Mouse (Mus musculus): ENCODE data around the gene Gm9922. TPM values are rescaled to one million over a fixed set of nuclear protein-coding genes. Genes with fewer than 3 reads are reported as not detected.

Gene Gm9922
- total RNA-seq (2012; rRNA removed), result 0.62 and 0.74 TPM in 2 replicates

DNA sequence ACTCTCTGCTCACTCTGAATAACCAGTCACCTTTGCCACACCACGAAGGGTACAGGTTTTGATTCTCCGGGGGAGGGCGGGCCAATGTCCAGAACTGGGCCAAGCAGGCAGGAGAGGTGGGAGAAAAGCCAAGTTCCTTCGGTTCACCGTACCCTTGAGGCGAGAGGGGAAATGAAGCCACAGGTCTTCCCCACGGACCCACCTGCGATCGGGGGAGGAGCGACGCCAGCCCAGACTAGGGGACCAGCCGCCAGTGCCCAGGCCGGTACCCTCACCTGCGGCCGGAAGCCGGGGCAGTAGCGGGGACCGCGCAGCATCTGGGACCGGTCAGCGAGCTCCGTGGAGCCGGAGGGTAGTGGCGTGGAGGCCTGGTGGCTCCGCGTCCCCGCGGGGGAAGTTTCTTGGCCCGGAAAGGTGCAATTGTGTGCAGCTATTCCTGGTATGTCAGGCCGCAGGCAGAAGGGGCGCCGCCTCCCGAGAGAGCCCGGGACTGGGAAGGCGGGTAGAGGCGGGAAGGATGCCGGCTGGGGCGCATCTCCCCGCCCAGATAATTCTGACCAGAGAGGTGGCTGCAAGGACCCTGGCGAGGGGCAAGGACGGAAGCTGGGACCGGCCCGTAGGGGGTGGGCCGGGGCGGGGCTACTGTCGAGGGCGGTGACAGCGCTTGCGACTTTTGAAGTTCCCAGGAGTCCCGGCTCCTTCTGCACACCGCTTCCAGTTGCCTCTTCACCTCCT is at the start of gene Gm9922, which contains the start of gene Lmo7:
TSS of gene Gm9922 (minus strand) at position 578 of the 735 bp plus-strand sequence.
TSS of gene Lmo7 (plus strand) at position 721 of the 735 bp plus-strand sequence.
- Histone ChIP-seq H3K9me3 (ENCODE audit: control insufficient read depth, insufficient read depth, low read depth, low read length) (no peaks in the 10 kb centered on the region), H3K9ac (ENCODE audit: insufficient read depth, low read depth, low read length, poor library complexity, severe bottlenecking) (peak within 1 kb of the TSS; percentile 83), H3K36me3 (ENCODE audit: control insufficient read depth, insufficient read depth, low read length, poor library complexity, severe bottlenecking) (no peaks in the 10 kb centered on the region), H3K4me3 (ENCODE audit: insufficient read depth in 1 of 2, low read depth in 1 of 2, low read length in 2 of 2, poor library complexity in 1 of 2, severe bottlenecking in 1 of 2) (peak within 1 kb of the TSS; percentile 78 to 89), H3K4me1 (ENCODE audit: control insufficient read depth in 2 of 2, insufficient read depth in 2 of 2, low read length in 2 of 2, poor library complexity in 1 of 2) (0 out of 4 replicates have a peak, but pooled peaks cover 0 to 1% of the 10 kb centered on the region in 2 experiments), H3K27ac (ENCODE audit: insufficient read depth, low read depth, low read length, poor library complexity, severe bottlenecking) (no peak within 1 kb of the TSS)
- DNase-seq (ENCODE audit: low read depth, low spot score), result peak; percentile 78
- TF ChIP-seq ZC3H11A (IDR thresholded peaks at IDR 0.05; ENCODE audit: borderline replicate concordance, low read depth, low read length), result no peak
- TF ChIP-seq HCFC1 (IDR thresholded peaks at IDR 0.05; ENCODE audit: borderline replicate concordance, insufficient read depth, low read length), result no peak
- no peak for TF ChIP-seq CHD2 (IDR thresholded peaks at IDR 0.05; ENCODE audit: low read depth, low read length)
- in situ Hi-C loops (cut with MboI; ENCODE audit: low sequenced_read_pairs in 2 of 2, unreplicated experiment in 2 of 2), result no loop called here

DNA sequence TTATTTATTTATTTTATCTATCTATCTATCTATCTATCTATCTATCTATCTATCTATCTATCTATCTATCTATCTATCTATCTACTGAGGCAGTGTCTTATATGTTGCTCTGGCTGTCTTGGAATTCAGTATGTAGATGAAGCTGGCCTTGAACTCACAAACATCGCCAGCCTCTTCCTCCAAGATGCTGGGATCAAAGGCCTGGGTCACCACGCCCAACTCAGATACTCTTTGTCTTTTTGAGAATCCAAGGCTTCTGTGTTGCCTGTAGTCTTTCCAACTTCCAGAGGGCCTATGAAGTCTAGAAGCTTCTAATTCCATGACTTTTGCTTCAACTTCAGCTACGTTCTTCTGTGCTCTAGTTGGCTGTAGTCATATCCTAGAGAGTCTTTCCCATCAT is 48.8 kb upstream of the Gm9922 start:
- no peak for TF ChIP-seq MAFK (IDR thresholded peaks at IDR 0.05; ENCODE audit: insufficient read depth, low read depth, low read length)
- TF ChIP-seq ZC3H11A (IDR thresholded peaks at IDR 0.05; ENCODE audit: borderline replicate concordance, low read depth, low read length), result no peak
- TF ChIP-seq ZNF384 (IDR thresholded peaks at IDR 0.05; ENCODE audit: low read depth, low read length), result no peak
- no peak for TF ChIP-seq HCFC1 (IDR thresholded peaks at IDR 0.05; ENCODE audit: borderline replicate concordance, insufficient read depth, low read length)
- no peak for TF ChIP-seq CHD2 (IDR thresholded peaks at IDR 0.05; ENCODE audit: low read depth, low read length)
- no peaks in the 10 kb centered on the region for H3K9me3 ChIP-seq (ENCODE audit: control insufficient read depth, insufficient read depth, low read depth, low read length)
- no peak overlapping the region for H3K27ac ChIP-seq (ENCODE audit: insufficient read depth, low read depth, low read length, poor library complexity, severe bottlenecking)
- DNase-seq (ENCODE audit: low read depth, low spot score), result no peak
- no peaks in the 10 kb centered on the region for H3K36me3 ChIP-seq (ENCODE audit: control insufficient read depth, insufficient read depth, low read length, poor library complexity, severe bottlenecking)
- H3K4me3 ChIP-seq (ENCODE audit: insufficient read depth in 1 of 2, low read depth in 1 of 2, low read length in 2 of 2, poor library complexity in 1 of 2, severe bottlenecking in 1 of 2), result no peak overlapping the region
- in situ Hi-C loops (cut with MboI; ENCODE audit: low sequenced_read_pairs in 2 of 2, unreplicated experiment in 2 of 2), result loop anchor here in 1 of 2 experiments (25.0 kb wide), 1 partner anchor 734 kb away; no protein-coding TSS in a partner anchor
- H3K9ac ChIP-seq (ENCODE audit: insufficient read depth, low read depth, low read length, poor library complexity, severe bottlenecking), result no peak overlapping the region
- H3K4me1 ChIP-seq (ENCODE audit: control insufficient read depth in 2 of 2, insufficient read depth in 2 of 2, low read length in 2 of 2, poor library complexity in 1 of 2), result peaks cover 13 to 26% of the 10 kb centered on the region in 2 experiments

- in situ Hi-C loops (cut with MboI; ENCODE audit: low sequenced_read_pairs in 2 of 2, unreplicated experiment in 2 of 2), result loop anchor here in 1 of 2 experiments (25.0 kb wide), 1 partner anchor 735 kb away; no protein-coding TSS in a partner anchor
- Histone ChIP-seq H3K36me3 (ENCODE audit: control insufficient read depth, insufficient read depth, low read length, poor library complexity, severe bottlenecking) (no peaks in the 10 kb centered on the region), H3K27ac (ENCODE audit: insufficient read depth, low read depth, low read length, poor library complexity, severe bottlenecking) (peak overlapping the region; percentile 94; the same call in 1 of the 2 replicates), H3K9ac (ENCODE audit: insufficient read depth, low read depth, low read length, poor library complexity, severe bottlenecking) (peak overlapping the region; percentile 0; the same call in 1 of the 2 replicates), H3K9me3 (ENCODE audit: control insufficient read depth, insufficient read depth, low read depth, low read length) (no peaks in the 10 kb centered on the region), H3K4me1 (ENCODE audit: control insufficient read depth in 2 of 2, insufficient read depth in 2 of 2, low read length in 2 of 2, poor library complexity in 1 of 2) (peaks cover 13 to 22% of the 10 kb centered on the region in 2 experiments), H3K4me3 (ENCODE audit: insufficient read depth in 1 of 2, low read depth in 1 of 2, low read length in 2 of 2, poor library complexity in 1 of 2, severe bottlenecking in 1 of 2) (peak overlapping the region in 1 of 2 experiments; percentile 19; a peak in 2 of 4 replicates)
- no peak for DNase-seq (ENCODE audit: low read depth, low spot score)
- TF ChIP-seq CHD2 (IDR thresholded peaks at IDR 0.05; ENCODE audit: low read depth, low read length), result no peak
These were observed 47.5 kb upstream of the Gm9922 start for GRCm38 (mm10) chr14:101777129-101777493.

- Histone ChIP-seq H3K36me3 (ENCODE audit: control insufficient read depth, insufficient read depth, low read length, poor library complexity, severe bottlenecking) (no peaks in the 10 kb centered on the region), H3K4me1 (ENCODE audit: control insufficient read depth in 2 of 2, insufficient read depth in 2 of 2, low read length in 2 of 2, poor library complexity in 1 of 2) (peaks cover 10 to 21% of the 10 kb centered on the region in 2 experiments), H3K27ac (ENCODE audit: insufficient read depth, low read depth, low read length, poor library complexity, severe bottlenecking) (peak overlapping the region; percentile 94; the same call in 1 of the 2 replicates), H3K9ac (ENCODE audit: insufficient read depth, low read depth, low read length, poor library complexity, severe bottlenecking) (peak overlapping the region; percentile 0; the same call in 1 of the 2 replicates), H3K4me3 (ENCODE audit: insufficient read depth in 1 of 2, low read depth in 1 of 2, low read length in 2 of 2, poor library complexity in 1 of 2, severe bottlenecking in 1 of 2) (peak overlapping the region in 1 of 2 experiments; percentile 19; a peak in 1 of 4 replicates), H3K9me3 (ENCODE audit: control insufficient read depth, insufficient read depth, low read depth, low read length) (no peaks in the 10 kb centered on the region)
- in situ Hi-C loops (cut with MboI; ENCODE audit: low sequenced_read_pairs in 2 of 2, unreplicated experiment in 2 of 2), result loop anchor here in 1 of 2 experiments (25.0 kb wide), 1 partner anchor 736 kb away; no protein-coding TSS in a partner anchor
- DNase-seq (ENCODE audit: low read depth, low spot score), result no peak
- TF ChIP-seq MAFK (IDR thresholded peaks at IDR 0.05; ENCODE audit: insufficient read depth, low read depth, low read length) (no peak), ZC3H11A (IDR thresholded peaks at IDR 0.05; ENCODE audit: borderline replicate concordance, low read depth, low read length) (no peak), CHD2 (IDR thresholded peaks at IDR 0.05; ENCODE audit: low read depth, low read length) (no peak), HCFC1 (IDR thresholded peaks at IDR 0.05; ENCODE audit: borderline replicate concordance, insufficient read depth, low read length) (no peak), ZNF384 (IDR thresholded peaks at IDR 0.05; ENCODE audit: low read depth, low read length) (no peak)
These were observed 46.9 kb upstream of the Gm9922 start for GRCm38 (mm10) chr14:101776296-101777128.
